Mouse (Mus musculus) urinary bladder, postnatal 10 days (tissue): ENCODE results near the gene Pea15a.

Experiments used
- DNase-seq: peaks from one replicate; pipeline ENCODE4 v3.0.0; 2022; ENCODE audit warnings: low spot score

Gene Pea15a

GRCm38 (mm10) chr1:172179102-172179501 is 27.5 kb downstream of the Pea15a start:
- DNase-seq, result no peak

- DNase-seq, result no peak
Measured at GRCm38 (mm10) chr1:172177791-172178190, 28.8 kb downstream of the Pea15a start.

GRCm38 (mm10) chr1:172173181-172173580 is 33.4 kb downstream of the Pea15a start:
- DNase-seq, result no peak

- DNase-seq, result no peak
Measured at GRCm38 (mm10) chr1:172172381-172172780, 34.2 kb downstream of the Pea15a start.

GRCm38 (mm10) chr1:172169809-172170208 is 36.8 kb downstream of the Pea15a start:
- no peak for DNase-seq

GRCm38 (mm10) chr1:172167911-172168310 is 38.7 kb downstream of the Pea15a start:
- no peak for DNase-seq

- DNase-seq, result no peak
Measured at GRCm38 (mm10) chr1:172162959-172163358, 43.6 kb downstream of the Pea15a start.

GRCm38 (mm10) chr1:172162009-172162408 is 44.6 kb downstream of the Pea15a start:
- DNase-seq, result no peak

- no peak for DNase-seq
Measured at GRCm38 (mm10) chr1:172160508-172160907, 46.1 kb downstream of the Pea15a start.

GRCm38 (mm10) chr1:172159970-172160369 is 46.6 kb downstream of the Pea15a start:
- DNase-seq, result no peak

- DNase-seq, result no peak
Measured at GRCm38 (mm10) chr1:172155518-172155917, 51.1 kb downstream of the Pea15a start.

GRCm38 (mm10) chr1:172154536-172154935 is 52.1 kb downstream of the Pea15a start:
- DNase-seq, result no peak

- no peak for DNase-seq
Measured at GRCm38 (mm10) chr1:172148955-172149815, 57.4 kb downstream of the Pea15a start.

GRCm38 (mm10) chr1:172148279-172148954 is 58.2 kb downstream of the Pea15a start:
- DNase-seq, result no peak

GRCm38 (mm10) chr1:172147835-172148278 is 58.7 kb downstream of the Pea15a start, which contains the start of gene Dcaf8:
Gene Dcaf8, plus strand, starts transcription at chr1:172148084.
- DNase-seq, result peak; percentile 90
